Mouse (Mus musculus) small intestine, adult 2 months (tissue): Measurements from ENCODE around the gene Fndc11.

ENCODE experiments used
- CTCF ChIP-seq: fragments of 200-500 bp; IDR thresholded peaks from 2 replicates; pipeline ENCODE4 v1.5.1; 2012; ENCODE audit warnings: low read depth, mild to moderate bottlenecking, control low read depth, inconsistent platforms, low read length, moderate library complexity, mixed read lengths; ENCODE audit not compliant: insufficient replicate concordance, insufficient read length; ENCODE audit errors: extremely low read depth
- POLR2A ChIP-seq: fragments of 200-500 bp; IDR thresholded peaks from 2 replicates; pipeline ENCODE4 v1.6.1; 2012; ENCODE audit warnings: low read depth, mild to moderate bottlenecking, control low read depth, inconsistent platforms, low read length, moderate library complexity

DNA sequence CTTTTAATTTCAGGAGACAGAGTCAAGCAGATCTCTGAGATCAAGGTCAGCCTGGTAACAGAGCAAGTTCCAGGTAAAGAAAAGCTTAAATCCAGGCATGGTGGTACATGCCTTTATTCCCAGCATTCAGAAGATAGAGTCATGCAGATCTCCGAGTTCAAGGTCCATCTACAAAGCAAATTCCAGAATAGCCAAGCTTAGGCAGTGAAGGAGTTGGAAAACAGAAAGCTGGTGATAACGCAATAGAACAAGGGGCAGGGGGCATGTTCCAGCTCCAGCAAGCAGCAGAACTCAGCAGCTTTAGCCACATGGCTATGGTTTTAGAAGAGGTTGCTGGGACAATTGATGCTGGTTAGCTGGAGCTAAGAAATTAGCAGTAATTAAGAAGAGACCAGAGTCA, 5.2 kb downstream of the Fndc11 start:
- no peak for TF ChIP-seq POLR2A
- no peak for TF ChIP-seq CTCF
